Mouse (Mus musculus) thymus, postnatal 4 days (tissue): ENCODE measurements around the gene Med13.
"Not testable (repeated sequence)": the region's sequence is repeated elsewhere in the genome, so short reads cannot be mapped to it uniquely, and the experiment has no call there.

Experiments
- DNase-seq: peaks from one replicate; pipeline ENCODE4 v3.0.0; 2021

Med13 gene

DNA sequence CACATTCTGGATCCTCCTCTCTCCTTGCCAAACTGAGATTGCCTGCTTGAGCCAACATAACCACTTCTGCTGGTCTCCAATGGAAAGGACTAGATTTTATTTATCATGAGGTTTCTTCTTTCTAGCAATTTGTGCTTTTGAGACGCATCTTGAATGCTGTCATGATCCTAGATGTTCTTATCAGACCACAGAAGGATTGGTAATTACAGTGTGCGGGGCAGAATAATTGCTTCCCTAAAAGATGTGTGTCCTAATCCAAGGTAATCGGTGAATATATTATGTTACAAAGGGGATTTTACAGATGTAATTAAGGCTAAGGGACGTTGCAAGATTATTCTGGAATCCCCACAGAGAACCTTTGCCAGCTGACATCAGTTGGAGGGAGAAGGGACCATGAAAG lies 21.6 kb upstream of the Med13 start:
- DNase-seq = no peak

- DNase-seq = no peak
Observed at GRCm38 (mm10) chr11:86377841-86378240, 20.4 kb upstream of the Med13 start.

DNA sequence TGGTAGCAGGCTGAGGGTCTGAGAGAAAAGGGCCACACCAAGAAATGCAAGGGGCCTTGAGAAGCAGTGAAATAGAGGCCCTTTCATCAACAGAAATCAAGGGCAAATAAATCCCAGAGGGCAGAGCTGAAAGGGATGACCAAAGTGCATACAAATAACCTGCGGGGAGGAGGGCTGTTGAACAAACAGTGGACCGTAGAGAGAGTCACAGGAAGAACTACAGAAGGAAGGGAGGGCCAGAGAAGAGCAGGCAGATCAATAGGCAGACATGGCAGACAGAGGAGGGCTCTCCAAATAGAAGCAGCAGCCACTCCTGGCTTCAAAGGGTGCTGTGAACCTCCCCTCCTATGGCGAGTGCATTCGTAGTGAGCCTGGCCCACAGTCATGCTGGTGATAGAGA lies 19.3 kb upstream of the Med13 start:
- no peak for DNase-seq

DNA sequence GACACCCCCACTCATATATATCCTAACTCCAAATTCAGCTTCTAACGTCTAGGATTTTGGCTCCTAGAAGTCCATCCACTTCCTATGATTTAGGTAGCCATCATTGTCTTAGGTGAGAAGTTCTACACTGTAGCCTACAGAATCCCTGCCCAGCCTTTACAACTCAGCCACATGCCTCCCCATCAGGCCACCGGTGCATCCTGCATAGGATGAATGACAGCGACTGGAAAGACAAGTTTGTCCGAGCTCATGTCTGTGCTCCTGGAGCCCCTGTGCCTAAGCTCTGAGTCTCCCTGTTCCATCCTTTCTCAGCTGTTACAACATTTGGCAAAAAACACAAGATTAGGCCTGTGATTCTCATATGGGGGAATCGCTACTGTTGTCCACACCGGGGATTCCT lies 17.7 kb upstream of the Med13 start:
- DNase-seq = no peak

- peak; percentile 65 for DNase-seq
Observed at GRCm38 (mm10) chr11:86371266-86371665, 13.9 kb upstream of the Med13 start.

GRCm38 (mm10) chr11:86369860-86370259 lies 12.5 kb upstream of the Med13 start:
- peak; percentile 53 for DNase-seq

GRCm38 (mm10) chr11:86369003-86369402 lies 11.6 kb upstream of the Med13 start:
- no peak for DNase-seq

GRCm38 (mm10) chr11:86364709-86365452 lies 7.5 kb upstream of the Med13 start:
- DNase-seq = no peak

DNA sequence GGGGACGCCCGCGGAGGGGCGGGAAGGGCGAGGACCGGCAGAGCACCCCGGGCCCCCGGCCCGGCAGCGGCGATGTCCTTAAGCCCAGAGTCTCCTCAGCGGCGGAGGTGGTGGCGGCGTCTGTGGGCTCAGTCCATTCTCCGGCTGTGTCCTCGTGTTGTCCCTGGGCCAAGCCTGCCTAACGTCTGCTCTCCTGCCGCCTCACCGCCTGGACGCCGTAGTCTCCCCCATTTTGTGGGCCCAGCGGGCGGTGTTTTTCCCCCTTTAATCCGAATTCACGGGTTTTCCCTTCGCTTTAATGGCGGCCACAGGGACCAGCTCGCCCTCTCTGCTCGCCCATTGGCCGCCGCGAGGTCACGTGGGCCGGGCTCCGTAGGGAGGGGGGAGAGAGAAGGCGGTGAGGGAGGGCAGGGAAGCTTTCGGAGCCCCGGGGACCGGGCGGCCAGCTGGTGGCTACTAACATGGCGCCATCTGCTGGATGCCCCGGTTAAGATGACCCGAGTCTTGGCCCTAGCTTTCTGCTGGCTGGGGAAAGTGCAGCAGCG lies 654 bp upstream of the Med13 start:
- peak; percentile 99 for DNase-seq

DNA sequence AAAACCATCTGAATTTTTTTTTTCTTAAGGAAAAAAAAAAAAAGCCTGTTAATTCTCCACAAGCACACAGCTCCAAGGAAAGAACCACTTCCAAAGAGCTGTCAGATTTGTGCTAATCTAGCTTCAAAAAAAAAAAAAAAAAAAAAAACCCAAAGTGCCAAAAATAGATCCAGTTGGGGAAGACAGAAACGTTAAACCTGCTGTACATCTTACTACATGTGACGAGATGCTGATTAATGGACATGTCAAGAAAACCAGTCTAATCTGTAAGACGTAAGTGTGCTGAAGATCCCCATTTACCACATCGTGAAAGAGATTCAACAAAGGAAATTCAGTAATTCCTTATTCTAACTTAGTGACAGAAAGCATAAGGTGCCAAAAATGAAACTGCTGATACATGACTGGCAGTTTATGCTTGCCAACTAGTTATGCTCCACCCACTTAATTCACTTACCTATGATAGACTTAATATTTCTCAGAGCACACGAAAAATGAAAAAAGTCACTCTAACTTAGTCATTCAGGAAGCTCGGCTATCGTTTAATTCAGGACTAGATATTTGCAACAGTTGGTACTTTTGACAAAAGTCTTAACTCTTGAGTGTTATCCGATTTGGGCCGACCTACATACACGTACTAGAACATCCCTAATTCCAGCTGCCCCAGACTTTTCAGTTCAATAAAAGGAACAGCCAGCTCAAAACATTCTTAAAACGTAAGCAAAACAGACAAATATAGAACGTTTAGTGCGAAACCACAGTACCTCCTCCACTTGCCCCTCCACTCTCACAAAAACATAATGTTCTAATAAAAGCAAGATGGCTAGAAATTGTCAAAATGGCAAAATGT lies 1.2 kb downstream of the Med13 start:
- no peak for DNase-seq

DNA sequence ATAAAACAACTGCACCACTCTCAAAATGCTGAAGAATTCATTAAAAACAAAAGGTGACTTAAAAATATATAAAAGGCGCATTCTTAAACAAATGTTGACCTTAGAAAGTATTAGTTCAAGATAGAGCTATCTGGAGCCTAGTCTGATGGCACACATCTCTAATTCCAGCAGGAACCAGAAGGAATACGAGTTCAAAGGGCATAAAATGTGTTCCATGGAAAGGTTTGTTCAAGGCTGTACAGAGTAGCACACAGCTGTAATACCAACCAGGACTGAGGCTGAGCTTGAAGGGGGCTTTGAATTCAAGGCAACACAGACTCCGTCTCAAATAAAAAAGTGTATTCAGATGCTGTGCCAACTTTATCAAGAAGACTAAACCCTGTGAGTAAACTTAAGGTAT lies 3.8 kb downstream of the Med13 start:
- no peak for DNase-seq

- no peak for DNase-seq
Observed at GRCm38 (mm10) chr11:86351766-86352315, 5.6 kb downstream of the Med13 start.

- no peak for DNase-seq
Observed at GRCm38 (mm10) chr11:86350636-86351138, 6.7 kb downstream of the Med13 start.

- DNase-seq = no peak
Observed at GRCm38 (mm10) chr11:86349325-86349724, 8.1 kb downstream of the Med13 start.

DNA sequence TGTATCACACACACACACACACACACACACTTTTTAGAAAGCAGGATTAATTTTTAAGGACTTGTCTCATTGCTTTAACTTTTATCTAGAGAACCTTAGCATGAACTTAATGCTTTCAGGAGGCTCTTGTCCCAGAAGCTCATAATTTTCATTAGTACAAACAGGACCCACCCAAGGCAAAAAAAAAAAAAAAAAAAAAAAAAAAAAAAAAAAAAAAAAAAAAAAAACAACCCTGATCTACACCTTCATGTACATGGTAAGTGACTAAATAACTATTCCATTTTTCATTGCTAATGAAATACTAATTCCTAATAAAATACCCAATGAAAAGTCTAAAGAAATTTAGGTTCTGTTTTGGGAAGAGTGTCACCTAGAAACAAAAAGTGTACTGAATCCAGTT lies 8.5 kb downstream of the Med13 start:
- no peak for DNase-seq

DNA sequence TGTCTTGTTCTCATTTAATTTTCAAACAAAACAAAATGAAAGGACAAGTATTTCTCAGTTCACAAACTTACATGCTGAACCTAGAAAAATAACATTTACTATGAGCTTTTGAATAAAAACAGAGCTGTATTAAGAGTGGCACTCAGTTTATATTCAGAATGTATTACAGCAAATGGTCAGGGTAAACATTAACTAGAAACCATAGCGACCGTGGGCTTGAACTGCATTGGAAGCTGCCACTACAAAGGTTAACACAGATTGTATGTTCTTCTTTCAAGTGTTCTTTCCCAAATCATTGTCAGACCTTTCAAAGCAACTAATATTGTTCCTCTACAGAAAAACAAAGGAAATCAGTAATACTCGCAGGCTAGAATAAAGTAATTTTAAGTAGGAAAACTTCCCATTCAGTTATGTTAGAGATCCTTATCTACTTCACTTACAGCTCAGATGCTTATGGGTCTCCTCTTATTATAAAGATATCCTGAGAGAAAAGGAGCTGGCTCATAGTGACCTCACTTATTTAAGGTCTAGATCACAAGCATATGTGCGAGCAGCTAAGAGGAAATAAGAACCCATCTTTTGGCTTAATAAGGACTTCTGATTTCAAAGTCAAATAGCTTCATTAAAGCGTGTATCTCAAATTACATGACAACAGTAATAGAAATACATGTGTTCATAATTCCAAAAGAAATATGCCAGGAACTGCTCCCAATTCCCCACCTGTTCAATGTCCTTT lies 9.8 kb downstream of the Med13 start:
- DNase-seq = no peak

- no peak for DNase-seq
Observed at GRCm38 (mm10) chr11:86346525-86346924, 10.9 kb downstream of the Med13 start.

GRCm38 (mm10) chr11:86344940-86345339 lies 12.5 kb downstream of the Med13 start:
- not testable (repeated sequence) for DNase-seq

DNA sequence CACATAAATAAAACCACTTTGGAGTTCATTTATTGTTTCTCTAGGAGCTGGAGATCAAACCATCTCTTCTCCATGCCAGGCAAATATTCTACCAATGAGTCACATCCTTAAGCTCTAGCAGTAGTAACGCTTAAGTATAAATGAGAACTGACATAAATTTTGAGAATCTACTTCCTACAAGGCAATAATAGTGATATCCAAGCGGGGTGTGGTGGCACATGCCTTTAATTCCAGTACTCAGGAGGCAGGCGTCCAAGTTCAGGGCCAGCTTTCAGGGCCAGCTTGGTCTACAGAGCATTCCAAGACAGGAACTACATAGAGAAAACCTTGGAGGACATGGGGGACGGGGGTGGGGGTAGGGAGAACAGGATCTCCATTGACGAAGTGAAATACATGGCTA lies 33.2 kb downstream of the Med13 start:
- no peak for DNase-seq

- DNase-seq = not testable (repeated sequence)
Observed at GRCm38 (mm10) chr11:86314992-86315391, 42.4 kb downstream of the Med13 start.

DNA sequence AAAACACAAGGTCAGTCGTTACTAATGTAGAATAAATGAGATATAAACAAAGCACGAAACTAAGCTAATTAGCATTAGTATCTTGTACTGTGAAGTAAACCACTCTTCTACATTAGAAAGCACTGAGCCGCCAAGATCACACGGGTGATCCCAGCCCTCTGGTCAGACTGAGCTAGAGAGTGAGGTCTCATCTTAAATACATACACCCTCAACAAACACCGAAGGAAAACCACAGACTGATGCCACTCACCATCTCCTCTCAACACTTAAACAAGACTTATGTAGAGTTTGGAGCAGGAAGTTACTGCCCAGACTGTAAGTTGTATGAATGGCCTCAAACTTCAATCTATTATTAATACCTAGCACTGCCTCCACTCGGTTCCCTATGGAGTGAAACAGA lies 47.1 kb downstream of the Med13 start:
- no peak for DNase-seq

GRCm38 (mm10) chr11:86292201-86292600 lies 65.2 kb downstream of the Med13 start:
- not testable (repeated sequence) for DNase-seq

GRCm38 (mm10) chr11:86291714-86292113 lies 65.7 kb downstream of the Med13 start:
- no peak for DNase-seq
